Mouse (Mus musculus) v-Abl transformed pro-B cells (cell line): ENCODE results near the gene Pip4k2b.

ENCODE experiments used
- in situ Hi-C, 2 experiments: fragments of 400-800 bp; cut with MboI; formaldehyde crosslinking; loops; one replicate each; pipeline ENCODE4 v1.15.1; 2025; ENCODE audit not compliant: unreplicated experiment in 2 of 2

Gene Pip4k2b

GRCm38 (mm10) chr11:97718281-97718860, 26.1 kb downstream of the Pip4k2b start:
- in situ Hi-C loops = loop anchor here in 1 of 2 experiments (25.0 kb wide), 1 partner anchor 1656 kb away; the partner anchor contains the start of gene Ube2z

GRCm38 (mm10) chr11:97717369-97718280, 26.9 kb downstream of the Pip4k2b start:
- in situ Hi-C loops = loop anchor here in 1 of 2 experiments (25.0 kb wide), 1 partner anchor 1655 kb away; the partner anchor contains the start of gene Ube2z

- in situ Hi-C loops = loop anchor here in 1 of 2 experiments (25.0 kb wide), 1 partner anchor 1654 kb away; the partner anchor contains the start of gene Ube2z
Measured at GRCm38 (mm10) chr11:97716021-97716420, 28.5 kb downstream of the Pip4k2b start.

GRCm38 (mm10) chr11:97714784-97715760, 29.4 kb downstream of the Pip4k2b start:
- in situ Hi-C loops = loop anchor here in 1 of 2 experiments (25.0 kb wide), 1 partner anchor 1653 kb away; the partner anchor contains the start of gene Ube2z

- in situ Hi-C loops = loop anchor here in 1 of 2 experiments (25.0 kb wide), 1 partner anchor 1652 kb away; the partner anchor contains the start of gene Ube2z
Measured at GRCm38 (mm10) chr11:97714356-97714755, 30.1 kb downstream of the Pip4k2b start.

GRCm38 (mm10) chr11:97713896-97714295, 30.6 kb downstream of the Pip4k2b start:
- in situ Hi-C loops = loop anchor here in 1 of 2 experiments (25.0 kb wide), 1 partner anchor 1652 kb away; the partner anchor contains the start of gene Ube2z

- in situ Hi-C loops = loop anchor here in 1 of 2 experiments (25.0 kb wide), 1 partner anchor 1650 kb away; the partner anchor contains the start of gene Ube2z
Measured at GRCm38 (mm10) chr11:97712286-97712685, 32.2 kb downstream of the Pip4k2b start.

- in situ Hi-C loops = loop anchor here in 1 of 2 experiments (25.0 kb wide), 1 partner anchor 1649 kb away; the partner anchor contains the start of gene Ube2z
Measured at GRCm38 (mm10) chr11:97711200-97711900, 33.2 kb downstream of the Pip4k2b start.

- in situ Hi-C loops = loop anchor here in 1 of 2 experiments (25.0 kb wide), 1 partner anchor 1648 kb away; the partner anchor contains the start of gene Ube2z
Measured at GRCm38 (mm10) chr11:97710067-97710466, 34.4 kb downstream of the Pip4k2b start.

GRCm38 (mm10) chr11:97703039-97703826, 41.3 kb downstream of the Pip4k2b start, which contains the start of gene Psmb3:
Gene Psmb3, plus strand, starts transcription at chr11:97703399.
- in situ Hi-C loops = loop anchor here in 1 of 2 experiments (5.0 to 25.0 kb wide), 2 partner anchors 94 to 1641 kb away; partner anchors contain the start of genes Lasp1 and Ube2z

- in situ Hi-C loops = loop anchor here in 1 of 2 experiments (5.0 to 25.0 kb wide), 2 partner anchors 95 to 1640 kb away; partner anchors contain the start of genes Lasp1 and Ube2z
Measured at GRCm38 (mm10) chr11:97702393-97702745, 42.1 kb downstream of the Pip4k2b start.

- in situ Hi-C loops = loop anchor here in 1 of 2 experiments (5.0 to 25.0 kb wide), 2 partner anchors 96 to 1639 kb away; partner anchors contain the start of genes Lasp1 and Ube2z
Measured at GRCm38 (mm10) chr11:97701581-97702392, 42.7 kb downstream of the Pip4k2b start.

- in situ Hi-C loops = loop anchor here in 1 of 2 experiments (5.0 to 25.0 kb wide), 2 partner anchors 96 to 1639 kb away; partner anchors contain the start of genes Lasp1 and Ube2z
Measured at GRCm38 (mm10) chr11:97700746-97701580, 43.5 kb downstream of the Pip4k2b start.

GRCm38 (mm10) chr11:97700003-97700745, 44.3 kb downstream of the Pip4k2b start, which contains the start of gene Pcgf2:
Gene Pcgf2, minus strand, starts transcription at chr11:97700497.
- in situ Hi-C loops = loop anchor here in 1 of 2 experiments (5.0 to 25.0 kb wide), 2 partner anchors 97 to 1638 kb away; partner anchors contain the start of genes Lasp1 and Ube2z

- in situ Hi-C loops = loop anchor here (5.0 to 25.0 kb wide), 5 partner anchors 33 to 1637 kb away; partner anchors contain the start of genes Lasp1 (in 1 of the 2) and Ube2z (in 1 of the 2)
Measured at GRCm38 (mm10) chr11:97699626-97700002, 44.9 kb downstream of the Pip4k2b start.
